Mouse (Mus musculus) left cerebral cortex, postnatal 36 days (tissue): ENCODE data around the gene Usp30. TPM values are rescaled to one million over a fixed set of nuclear protein-coding genes. Genes with fewer than 3 reads are reported as not detected.

Source experiments
- DNase-seq, 2 experiments: peaks; one replicate each; pipeline ENCODE4 v3.0.0; 2021 to 2022; ENCODE audit warnings: low spot score in 2 of 2, mixed read lengths in 1 of 2
- intact Hi-C: fragments of 180-260 bp; cut with DNase I; formaldehyde crosslinking; loops from one replicate; pipeline ENCODE4 v1.15.1; 2025
- total RNA-seq, 2 experiments: library from RNA; stranded (reverse); gene quantifications; 2 replicates each; pipeline ENCODE4 v1.2.3; 2021

Gene Usp30
- total RNA-seq, result 10 to 100 TPM; 38.5 to 42.0 TPM

DNA sequence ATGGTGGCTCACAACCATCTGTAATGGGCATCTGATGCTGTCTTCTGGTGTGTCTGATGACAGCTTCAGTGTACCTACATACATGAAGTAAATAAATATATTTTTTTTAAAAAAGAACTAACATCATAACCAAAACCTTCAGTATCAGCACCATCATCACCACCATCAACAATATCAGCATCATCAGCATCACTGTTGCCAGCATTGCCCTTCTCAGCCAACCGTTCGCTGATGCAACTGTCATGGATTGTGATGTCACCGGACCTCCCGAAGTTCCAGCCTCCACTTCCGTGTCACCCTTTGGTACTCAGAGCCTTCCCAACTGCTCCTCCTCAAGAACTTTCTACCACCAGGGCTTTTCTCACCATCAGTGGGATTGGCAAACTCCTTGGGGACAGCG lies at the start of gene Usp30:
TSS of gene Usp30 (plus strand) at position 301 of the 400 bp plus-strand sequence.
- no peak for DNase-seq
- intact Hi-C loops, result no loop called here

DNA sequence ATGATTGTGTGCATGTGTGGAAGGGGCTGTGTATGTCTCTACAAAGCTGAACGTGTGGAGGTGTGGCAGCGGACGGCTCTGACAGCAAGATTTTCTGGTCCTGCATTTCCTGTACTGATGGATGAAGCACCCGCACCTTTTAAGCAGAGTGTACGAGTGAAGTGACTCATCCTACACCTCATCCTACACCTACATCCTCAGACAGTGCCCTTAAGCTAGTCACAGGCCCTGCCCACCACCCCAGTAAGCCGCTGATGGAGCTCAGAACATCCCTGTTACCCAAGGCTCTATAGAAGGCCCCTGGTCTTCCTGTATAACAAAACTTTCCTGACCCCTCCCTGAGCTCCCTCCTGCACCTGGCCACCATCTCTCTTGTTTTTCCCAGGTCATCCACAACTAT lies 40.9 kb upstream of the Usp30 start:
- intact Hi-C loops, result no loop called here
- no peak for DNase-seq

DNA sequence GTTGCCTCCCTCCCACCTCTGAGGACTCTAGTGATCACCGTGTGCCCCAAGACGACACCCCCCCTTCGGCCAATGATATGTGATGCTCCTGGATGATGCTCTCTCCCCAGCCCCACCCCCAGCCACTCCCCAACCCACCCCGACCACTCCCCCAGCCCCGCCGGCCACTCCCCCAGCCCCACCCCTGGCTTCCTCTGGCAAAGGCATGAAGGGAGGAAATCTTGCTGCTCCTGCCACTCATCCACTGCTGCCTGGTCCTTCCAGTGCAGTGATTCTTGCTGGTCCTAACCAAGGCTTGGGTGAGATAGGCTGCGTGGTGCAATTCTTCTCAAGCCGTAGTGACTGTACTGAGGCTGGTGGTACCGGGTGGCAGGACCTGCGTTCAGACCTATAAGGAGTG lies 40.4 kb upstream of the Usp30 start:
- no peak for DNase-seq
- intact Hi-C loops, result no loop called here

DNA sequence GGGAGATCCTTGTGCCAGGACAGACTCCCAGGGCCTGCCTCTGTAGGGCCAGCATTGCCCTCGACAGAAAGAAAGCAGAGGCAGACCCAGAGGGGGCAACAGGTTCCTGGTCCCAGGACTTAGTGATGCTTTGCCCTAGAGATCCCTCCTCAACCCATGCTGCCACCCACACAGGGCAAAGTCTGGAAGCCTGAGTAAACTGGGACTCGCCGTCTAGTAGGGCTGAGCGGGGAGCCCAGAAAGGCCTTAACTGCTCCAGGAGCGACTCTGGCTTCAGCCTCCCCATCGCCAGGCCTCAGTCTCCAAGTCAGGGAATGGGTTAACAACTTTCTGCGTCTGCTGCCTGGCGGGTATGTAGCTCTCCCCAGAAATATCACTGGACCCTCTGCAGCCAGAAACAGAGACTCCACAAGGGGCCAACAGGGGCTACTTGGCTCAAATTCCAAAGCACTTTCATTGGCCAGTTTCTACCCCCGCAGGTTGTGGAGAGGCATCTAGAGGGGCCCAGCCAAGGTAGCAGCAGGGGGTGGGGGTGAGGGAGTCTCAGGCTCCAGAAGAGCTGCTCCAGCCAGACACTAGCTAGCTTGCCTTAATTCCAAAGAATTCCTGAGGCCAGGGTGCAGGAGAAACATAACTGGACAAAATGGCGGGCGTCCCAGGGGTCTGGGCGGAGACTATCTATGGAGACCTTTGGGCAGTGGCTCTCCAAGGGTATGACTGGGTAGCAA lies 37.9 kb upstream of the Usp30 start:
- intact Hi-C loops, result no loop called here
- no peak for DNase-seq

DNA sequence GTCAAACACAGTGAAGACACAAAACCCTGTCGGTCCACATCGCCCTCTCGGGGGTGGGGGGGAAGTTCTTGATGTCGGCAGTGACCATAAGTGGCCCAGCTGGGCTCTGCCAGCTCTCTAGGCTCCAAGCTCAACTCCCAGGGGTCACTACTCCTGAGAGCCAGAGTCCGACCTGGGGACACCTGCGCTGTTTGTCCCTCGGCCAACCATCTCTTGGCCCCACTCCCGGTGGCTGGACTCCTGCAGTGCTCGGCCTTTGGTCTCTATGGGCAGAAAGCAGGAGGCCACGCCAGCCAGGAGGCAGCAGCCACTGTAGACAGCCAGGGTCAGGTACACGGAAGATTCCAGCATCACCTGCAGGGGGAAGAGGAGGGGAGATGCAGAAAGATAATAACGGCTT lies 37.1 kb upstream of the Usp30 start:
- intact Hi-C loops, result no loop called here
- DNase-seq, result no peak

DNA sequence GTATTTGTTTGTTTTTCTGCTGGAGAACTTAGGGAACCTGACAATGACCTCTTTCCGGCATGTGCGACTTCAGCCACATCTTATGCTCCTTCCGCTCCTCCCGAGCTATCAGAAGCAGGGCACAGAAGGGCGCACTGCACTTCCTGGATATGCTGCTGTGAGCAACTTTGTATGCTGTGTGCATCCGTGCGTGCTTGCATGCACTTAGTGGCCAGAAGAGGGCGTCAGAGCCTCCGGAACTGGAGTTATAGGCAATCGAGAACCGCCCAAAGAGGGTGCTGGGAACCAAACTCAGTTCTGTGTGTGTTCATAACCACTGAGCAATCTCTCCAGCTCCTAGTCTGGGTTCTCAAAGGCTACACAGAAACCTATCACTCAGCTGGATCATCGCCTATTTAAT lies 34.6 kb upstream of the Usp30 start:
- intact Hi-C loops, result no loop called here
- no peak for DNase-seq

DNA sequence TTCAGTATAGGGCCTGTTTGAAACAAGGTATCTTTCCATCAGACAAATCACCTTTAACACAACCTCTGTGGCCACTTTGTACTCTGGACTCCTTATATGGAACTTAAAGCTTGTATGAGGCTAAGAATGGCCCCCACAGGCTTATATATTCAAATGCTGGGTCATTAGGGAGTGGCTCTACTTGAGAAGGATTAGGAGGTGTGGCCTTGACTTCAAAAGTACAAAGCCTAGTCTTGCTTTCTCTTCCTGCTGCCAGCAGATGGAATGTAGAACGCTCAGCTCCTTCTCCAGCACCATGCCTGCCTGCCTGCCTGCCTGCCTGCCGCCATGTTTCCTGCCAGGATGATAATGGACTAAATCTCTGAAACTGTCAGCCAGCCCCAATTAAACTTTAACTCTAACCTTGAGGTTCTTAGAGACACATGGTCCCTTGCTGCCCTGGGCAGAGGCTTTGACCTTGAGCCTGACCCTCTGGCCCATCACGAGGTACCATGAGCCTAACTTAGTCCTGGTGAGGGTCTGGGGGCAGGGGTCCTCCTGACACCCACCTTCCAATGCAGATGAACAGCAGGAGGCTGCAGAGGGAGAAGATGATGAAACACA lies 33.0 kb upstream of the Usp30 start:
- no peak for DNase-seq
- intact Hi-C loops, result no loop called here

DNA sequence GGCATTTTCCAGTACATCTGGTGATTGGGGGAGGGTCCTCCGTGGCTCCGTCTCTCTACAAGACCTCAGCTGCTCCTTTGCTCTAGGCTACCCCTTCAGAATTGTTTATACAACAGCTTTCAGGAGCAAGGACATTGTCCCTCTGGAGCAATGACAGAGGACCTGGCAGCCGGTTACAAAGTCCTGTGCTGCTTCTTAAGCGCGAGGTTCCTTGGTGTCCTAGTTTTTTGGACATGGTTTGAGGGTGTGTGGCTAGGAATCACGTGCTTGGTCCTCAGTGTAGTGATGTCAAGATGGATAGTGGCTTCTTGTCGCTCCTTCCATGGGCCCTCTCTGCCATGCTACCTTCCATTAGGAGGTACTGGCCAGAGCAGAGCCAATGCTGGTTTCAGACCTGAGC lies 30.9 kb upstream of the Usp30 start:
- intact Hi-C loops, result no loop called here
- no peak for DNase-seq

DNA sequence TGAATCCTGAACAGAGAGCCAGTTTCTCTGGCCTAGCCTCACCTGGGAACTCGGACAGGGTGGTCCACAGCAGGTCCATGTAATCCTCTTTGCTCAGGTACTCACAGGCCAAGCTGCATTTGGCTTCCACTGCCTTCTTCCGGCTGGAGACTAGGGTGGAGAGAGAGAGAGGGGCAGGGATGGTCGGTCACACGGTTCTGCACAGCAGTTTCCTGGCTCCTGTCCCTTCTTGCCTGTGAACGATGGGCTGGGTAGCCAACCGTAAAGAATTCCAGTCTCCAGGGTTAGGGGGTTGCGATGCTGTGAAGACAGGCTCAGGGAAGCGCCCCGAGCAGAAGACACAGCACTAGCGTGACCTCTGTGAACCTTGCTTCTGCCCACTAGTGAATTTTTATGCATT lies 30.1 kb upstream of the Usp30 start:
- no peak for DNase-seq
- intact Hi-C loops, result no loop called here

DNA sequence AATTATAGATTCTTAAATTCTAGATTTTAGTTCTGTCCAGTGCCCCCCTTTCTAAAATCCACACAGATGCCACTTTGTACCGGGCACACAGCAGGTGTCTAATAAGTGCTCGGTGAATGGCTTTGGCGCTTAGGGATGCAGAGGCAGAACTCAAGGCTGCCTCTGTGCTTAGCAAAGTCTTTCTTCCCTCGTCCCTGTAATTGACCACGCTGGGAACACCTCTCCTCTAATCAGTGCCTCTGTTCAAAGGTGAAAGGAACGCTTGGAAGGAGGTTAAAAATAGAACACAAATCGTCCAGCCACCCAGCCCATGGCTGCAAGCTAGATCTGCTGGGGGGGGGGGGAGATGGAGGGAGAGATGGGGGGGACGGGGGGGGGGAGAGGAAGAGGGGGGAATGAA lies 24.8 kb upstream of the Usp30 start:
- no peak for DNase-seq
- intact Hi-C loops, result loop anchor here (10.0 kb wide), 1 partner anchor 186 kb away; no protein-coding TSS in a partner anchor

DNA sequence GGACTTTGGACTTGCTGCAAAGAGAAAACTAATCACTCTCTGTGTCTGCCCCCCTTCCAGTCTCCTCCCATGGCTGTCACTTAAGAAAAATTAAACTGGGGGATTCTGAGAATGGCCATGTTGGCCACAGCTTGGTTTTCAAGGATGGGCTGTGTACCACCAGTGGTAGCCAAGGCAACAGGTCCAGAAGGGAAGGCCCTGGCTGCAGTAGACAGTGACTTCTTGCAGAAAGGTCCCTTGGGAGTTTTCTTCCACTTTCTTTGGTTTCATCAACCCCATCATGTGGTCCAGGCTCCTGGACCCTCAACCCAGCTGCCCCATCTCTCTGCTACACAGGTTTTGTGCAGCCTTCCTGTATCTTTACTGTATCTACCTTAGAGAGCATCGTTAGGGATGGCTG lies 24.4 kb upstream of the Usp30 start:
- intact Hi-C loops, result loop anchor here (10.0 kb wide), 1 partner anchor 186 kb away; no protein-coding TSS in a partner anchor
- no peak for DNase-seq

DNA sequence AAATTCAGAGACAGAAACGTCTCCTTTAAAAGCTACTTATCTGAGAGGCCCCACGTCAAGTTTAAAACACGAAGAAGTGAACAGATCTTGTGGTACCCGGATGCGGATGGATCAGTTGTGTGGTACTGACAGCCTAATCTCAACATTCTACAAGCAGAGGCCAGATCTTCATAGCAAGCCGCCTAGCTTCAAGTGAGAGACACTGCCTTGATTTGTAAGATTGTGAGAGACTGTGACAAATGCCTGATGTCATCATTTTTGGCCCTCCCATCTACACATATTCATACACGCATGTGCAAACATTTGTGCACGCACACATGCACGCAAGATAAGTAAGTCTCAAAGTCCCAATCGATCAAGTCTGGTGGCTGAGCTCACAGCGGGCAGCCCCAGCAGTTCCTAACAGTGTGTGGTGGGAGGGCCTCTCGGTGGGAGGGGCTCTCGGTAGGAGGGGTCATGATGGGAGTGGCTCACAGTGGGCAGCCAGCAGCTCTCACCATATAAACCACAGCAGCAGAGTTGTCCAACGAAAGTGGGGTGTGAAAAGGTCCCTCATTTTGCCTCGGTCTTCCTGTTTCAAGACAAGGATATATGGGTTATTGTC lies 23.8 kb upstream of the Usp30 start:
- intact Hi-C loops, result loop anchor here (10.0 kb wide), 1 partner anchor 187 kb away; no protein-coding TSS in a partner anchor
- no peak for DNase-seq

DNA sequence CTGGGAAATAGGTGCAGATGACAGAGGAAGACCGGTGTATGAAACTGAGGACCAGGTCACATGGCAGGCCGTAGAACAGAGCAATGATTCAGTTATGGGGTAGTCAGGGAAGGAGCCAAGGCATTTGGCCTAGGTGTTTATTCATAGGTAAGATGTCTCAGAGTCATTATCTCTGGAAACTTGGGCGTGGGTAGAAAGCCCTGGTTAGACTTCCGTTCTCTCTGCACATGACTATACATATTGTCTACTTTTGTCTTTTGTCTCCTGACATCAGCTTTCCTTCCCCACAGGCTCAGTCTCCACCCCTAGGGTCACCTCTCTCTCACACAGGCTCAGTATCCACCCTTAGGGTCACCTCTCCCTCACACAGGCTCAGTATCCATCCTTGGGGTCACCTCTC lies 21.5 kb upstream of the Usp30 start:
- no peak for DNase-seq
- intact Hi-C loops, result loop anchor here (10.0 kb wide), 1 partner anchor 189 kb away; no protein-coding TSS in a partner anchor

DNA sequence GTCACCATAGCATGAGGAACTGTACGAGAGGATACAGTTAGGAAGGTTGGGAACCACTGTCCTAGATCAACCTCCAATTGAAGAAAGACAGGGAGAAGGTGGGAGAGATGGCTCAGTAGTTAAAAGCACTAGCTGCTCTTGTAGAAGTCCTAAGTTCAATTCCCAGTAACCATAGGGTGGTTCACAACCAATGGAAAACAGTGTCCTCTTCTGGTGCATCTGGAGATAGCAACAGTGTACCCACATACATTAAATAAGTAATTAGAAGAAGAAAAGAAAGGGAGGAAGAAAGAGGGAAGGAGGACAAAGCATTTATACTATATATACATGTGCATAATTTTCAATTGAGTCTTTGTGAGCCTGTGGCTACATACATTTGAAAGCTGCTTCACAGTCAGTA lies 20.1 kb upstream of the Usp30 start:
- intact Hi-C loops, result loop anchor here (5.0 to 10.0 kb wide), 2 partner anchors 88 to 190 kb away; no protein-coding TSS in a partner anchor
- DNase-seq, result no peak

DNA sequence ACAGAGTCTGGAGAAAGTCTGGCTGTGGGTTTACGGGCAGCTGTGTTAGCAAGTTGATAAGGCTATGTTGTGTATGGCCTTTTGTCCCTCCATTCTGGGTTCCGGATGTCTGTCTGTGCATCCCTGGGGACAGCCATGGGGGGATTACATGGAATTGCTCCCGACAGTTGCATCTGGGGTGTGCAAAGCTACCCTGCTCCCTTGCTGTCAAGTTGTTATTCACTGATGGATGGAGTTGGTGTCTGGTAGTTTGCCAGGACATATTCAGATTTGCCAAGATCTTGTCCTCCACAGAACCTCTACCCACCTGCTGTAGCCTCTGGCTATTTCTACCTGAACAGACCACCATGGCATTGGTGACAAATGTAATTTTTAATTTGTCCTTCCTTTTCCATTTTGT lies 19.1 kb upstream of the Usp30 start:
- intact Hi-C loops, result loop anchor here (5.0 to 10.0 kb wide), 2 partner anchors 89 to 191 kb away; no protein-coding TSS in a partner anchor
- DNase-seq, result no peak

DNA sequence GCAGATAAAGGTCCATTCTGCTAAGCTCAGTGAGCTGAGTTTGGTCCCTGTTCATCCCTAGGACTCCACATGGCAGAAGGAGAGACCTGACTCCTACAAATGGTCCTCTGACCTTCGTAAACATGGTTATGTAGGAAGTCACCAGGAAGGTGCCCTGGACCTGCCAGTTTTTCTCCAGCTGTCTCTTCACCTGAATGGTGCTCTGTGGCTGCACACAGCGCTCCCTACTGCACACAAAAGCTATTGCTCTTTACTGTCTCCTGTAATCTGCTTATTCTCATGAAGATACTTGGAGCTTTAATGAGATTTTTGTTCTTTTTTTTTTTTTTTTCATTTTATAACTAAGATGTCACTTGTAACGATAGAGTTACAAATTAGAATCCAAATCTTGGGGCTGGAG lies 18.7 kb upstream of the Usp30 start:
- intact Hi-C loops, result loop anchor here (5.0 to 10.0 kb wide), 2 partner anchors 89 to 192 kb away; no protein-coding TSS in a partner anchor
- DNase-seq, result no peak

DNA sequence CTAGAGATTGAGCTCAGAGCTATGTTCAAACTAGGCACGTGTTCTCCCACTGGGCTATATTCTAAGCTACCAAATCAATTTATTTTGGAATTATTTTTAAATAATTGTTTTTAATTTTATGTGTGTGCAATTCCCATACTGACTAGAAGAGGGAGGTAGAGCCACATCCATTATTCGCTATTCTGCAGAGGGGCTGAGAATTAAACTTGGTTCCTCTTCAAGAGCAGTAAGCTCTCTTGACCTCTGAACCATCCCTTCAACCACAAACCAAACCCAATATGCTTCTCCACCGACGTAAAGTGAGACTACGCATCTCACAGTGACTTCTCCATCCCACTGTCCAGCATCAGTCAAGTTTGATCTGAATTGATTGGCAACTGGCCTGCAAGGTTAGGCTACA lies 18.1 kb upstream of the Usp30 start:
- intact Hi-C loops, result loop anchor here (5.0 to 10.0 kb wide), 2 partner anchors 90 to 192 kb away; no protein-coding TSS in a partner anchor
- no peak for DNase-seq

DNA sequence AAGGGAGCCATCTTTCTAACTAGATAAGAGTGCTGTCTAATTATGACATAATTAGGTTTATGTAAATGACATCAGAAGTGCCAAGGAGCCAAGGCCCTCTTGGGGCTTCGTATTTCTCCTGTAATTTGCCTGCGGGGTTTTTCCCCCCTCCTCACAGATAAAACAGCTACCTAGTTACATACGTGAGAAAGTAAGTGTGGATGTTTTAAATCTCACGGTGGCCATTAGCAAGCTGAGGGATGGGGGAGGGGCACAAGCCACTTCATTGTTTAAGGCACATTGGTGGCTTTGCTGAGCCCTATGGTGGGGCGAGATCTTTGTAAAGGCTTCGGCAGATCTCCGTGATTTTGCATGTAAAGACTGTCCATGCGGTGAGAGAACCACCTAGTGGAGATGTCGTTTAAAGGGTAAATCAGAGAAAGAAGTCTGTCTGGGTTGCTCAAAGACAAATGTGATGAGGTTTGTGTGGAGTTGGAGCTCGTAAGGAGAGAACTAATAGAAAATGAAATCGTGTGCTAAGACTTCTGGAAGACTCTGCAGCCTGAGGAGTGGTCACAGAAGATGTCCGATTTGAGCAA lies 16.4 kb upstream of the Usp30 start:
- intact Hi-C loops, result loop anchor here (5.0 to 10.0 kb wide), 2 partner anchors 92 to 194 kb away; no protein-coding TSS in a partner anchor
- DNase-seq, result no peak

DNA sequence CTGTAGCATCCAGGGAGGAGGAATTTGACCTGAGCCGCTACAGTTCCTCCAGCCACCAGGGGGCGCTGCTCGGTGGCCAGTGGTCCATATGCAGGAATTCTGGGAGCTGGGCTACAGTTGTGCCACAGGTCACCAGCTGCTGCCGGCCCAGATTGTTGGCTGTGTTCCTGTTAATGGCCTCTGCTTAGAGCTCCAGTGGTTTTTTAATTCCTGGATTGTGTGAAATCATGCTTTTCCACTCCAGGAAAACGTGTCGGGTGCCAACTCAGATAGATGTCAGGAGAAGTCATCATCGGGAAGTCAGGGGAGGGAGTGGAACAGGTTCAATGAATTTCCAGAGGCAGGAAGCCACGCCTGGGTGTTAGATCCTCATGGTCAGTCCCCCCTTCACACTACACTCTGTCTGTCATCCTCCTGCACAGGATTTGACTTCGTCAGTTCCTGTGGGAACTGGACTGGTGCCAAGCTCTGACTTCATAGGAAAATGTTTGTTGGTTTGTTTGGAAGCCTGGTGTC lies 13.0 kb upstream of the Usp30 start:
- intact Hi-C loops, result loop anchor here (5.0 kb wide), 1 partner anchor 40 kb away; the partner anchor contains the start of gene Svop

More for the DNA sequence above, 13.0 kb upstream of the Usp30 start:
- DNase-seq, result peak in 1 of 2 experiments; percentile 39
